Mouse (Mus musculus): Measurements from ENCODE around the gene Aifm3. TPM values are rescaled to one million over a fixed set of nuclear protein-coding genes. Genes with fewer than 3 reads are reported as not detected.

Aifm3 gene
- total and polyA plus RNA-seq, 3 experiments, result 0.05 TPM; not detected in 2

DNA sequence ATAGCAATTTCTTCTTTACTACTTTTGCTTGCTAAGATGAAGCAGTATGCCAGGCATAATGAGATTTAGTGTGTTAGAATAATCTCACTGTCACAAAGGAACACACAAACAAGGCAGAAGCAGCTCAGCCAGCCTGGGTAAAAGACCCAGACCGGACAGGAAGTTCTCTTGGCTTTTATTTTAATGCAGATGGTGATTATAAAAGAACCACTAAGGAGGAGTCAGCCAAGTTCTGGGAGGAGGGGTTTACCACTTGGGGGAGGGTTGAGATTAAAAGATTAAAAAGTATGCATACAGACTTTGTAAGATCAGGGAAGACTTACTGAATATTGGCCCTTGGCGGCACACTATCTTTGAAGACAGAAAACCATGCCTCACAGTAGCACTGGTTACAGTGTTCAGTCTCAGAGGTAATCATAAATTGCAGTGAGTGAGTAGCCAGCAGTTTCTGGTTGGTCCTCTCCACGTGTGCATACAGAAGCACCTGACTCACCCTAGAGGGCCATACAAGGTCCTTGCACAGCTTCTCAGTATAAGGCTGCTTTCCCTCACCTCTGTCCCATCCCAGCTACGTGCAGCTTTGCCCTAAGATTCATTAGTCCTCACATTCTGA is 11.0 kb upstream of the Aifm3 start:
- H3K36me3 ChIP-seq (replicated peaks), result peaks cover 75% of the 10 kb centered on the region
- no peaks in the 10 kb centered on the region for H3K9me3 ChIP-seq (replicated peaks)
- ATAC-seq (ENCODE audit: extremely low read depth, insufficient number of reproducible peaks, low FRiP score, poor library complexity, severe bottlenecking), result no peak; the same call in 1 of the 2 replicates
- DNase-seq (ENCODE audit: low spot score), result no peak
- TF ChIP-seq POLR2AphosphoS5 (IDR thresholded peaks at IDR 0.05; ENCODE audit: insufficient replicate concordance, low read depth, low read length), result no peak
- no peak for TF ChIP-seq GATA1 (IDR thresholded peaks at IDR 0.05; ENCODE audit: borderline replicate concordance, low read length)
- TF ChIP-seq GATA2 (IDR thresholded peaks at IDR 0.05; ENCODE audit: borderline replicate concordance, low read depth, low read length), result no peak
- no peak for TF ChIP-seq TAL1 (conservative IDR thresholded peaks at IDR 0.05; ENCODE audit: low read depth, low read length)
- TF ChIP-seq CTCF (IDR thresholded peaks at IDR 0.05; ENCODE audit: low read depth, low read length), result no peak
- peaks cover 27% of the 10 kb centered on the region for H3K4me1 ChIP-seq (ENCODE audit: insufficient read depth, low read depth, low read length)
- H3K27me3 ChIP-seq (ENCODE audit: insufficient read depth, low read length), result no peaks in the 10 kb centered on the region
- no peak overlapping the region for H3K4me3 ChIP-seq (ENCODE audit: low read depth, low read length)

DNA sequence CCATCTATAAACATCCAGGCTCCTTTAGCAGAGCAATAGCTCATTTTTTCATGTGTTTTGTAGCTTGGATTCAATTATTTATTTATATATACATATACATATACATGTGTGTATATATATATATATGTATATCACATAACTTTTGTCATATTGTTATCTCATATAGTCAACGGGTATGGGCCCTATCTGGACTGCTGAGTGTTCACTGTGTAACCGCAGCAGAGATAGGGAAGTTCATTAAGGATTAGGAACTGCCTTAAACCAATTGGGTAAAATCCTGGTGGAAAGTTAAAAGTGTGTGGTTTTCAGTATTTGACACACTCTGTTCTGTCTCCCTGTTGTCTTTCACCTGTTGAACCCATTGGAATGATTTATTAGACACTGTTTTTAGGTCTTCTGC is 7.9 kb upstream of the Aifm3 start:
- Histone ChIP-seq H3K36me3 (replicated peaks) (peaks cover 84% of the 10 kb centered on the region), H3K27me3 (ENCODE audit: insufficient read depth, low read length) (no peaks in the 10 kb centered on the region), H3K9me3 (replicated peaks) (no peaks in the 10 kb centered on the region), H3K4me1 (ENCODE audit: insufficient read depth, low read depth, low read length) (peaks cover 28% of the 10 kb centered on the region), H3K4me3 (ENCODE audit: low read depth, low read length) (no peak overlapping the region)
- no peak for ATAC-seq (ENCODE audit: extremely low read depth, insufficient number of reproducible peaks, low FRiP score, poor library complexity, severe bottlenecking)
- TF ChIP-seq CTCF (IDR thresholded peaks at IDR 0.05; ENCODE audit: low read depth, low read length) (no peak), POLR2AphosphoS5 (IDR thresholded peaks at IDR 0.05; ENCODE audit: insufficient replicate concordance, low read depth, low read length) (no peak), TAL1 (conservative IDR thresholded peaks at IDR 0.05; ENCODE audit: low read depth, low read length) (no peak), GATA2 (IDR thresholded peaks at IDR 0.05; ENCODE audit: borderline replicate concordance, low read depth, low read length) (no peak)
- no peak for DNase-seq (ENCODE audit: low spot score)

DNA sequence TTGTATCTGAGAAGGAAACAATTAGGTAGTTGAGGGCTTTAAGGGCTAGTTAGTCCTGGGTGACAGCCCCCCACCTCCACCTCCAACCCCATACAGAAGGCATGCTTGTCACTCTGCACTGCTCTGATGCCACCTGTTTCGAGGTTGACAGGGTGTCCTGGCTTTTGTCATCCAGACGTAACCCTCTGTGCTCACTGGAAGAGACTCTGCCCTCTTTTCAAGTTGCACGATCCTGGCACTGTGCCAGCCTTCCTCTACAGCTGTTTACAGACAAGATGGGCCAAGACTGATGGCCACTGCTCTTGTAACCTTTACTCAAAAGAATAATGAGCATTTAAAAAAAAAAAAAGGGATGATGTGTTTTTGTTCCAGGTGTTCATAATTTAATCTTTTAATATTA is 2.9 kb upstream of the Aifm3 start:
- Histone ChIP-seq H3K27me3 (ENCODE audit: insufficient read depth, low read length) (peaks cover 20% of the 10 kb centered on the region), H3K9me3 (replicated peaks) (no peaks in the 10 kb centered on the region), H3K36me3 (replicated peaks) (peaks cover 71% of the 10 kb centered on the region), H3K4me3 (ENCODE audit: low read depth, low read length) (no peak overlapping the region), H3K4me1 (ENCODE audit: insufficient read depth, low read depth, low read length) (peaks cover 7% of the 10 kb centered on the region; the same call in 1 of the 2 replicates)
- TF ChIP-seq GATA2 (IDR thresholded peaks at IDR 0.05; ENCODE audit: borderline replicate concordance, low read depth, low read length) (no peak), TAL1 (conservative IDR thresholded peaks at IDR 0.05; ENCODE audit: low read depth, low read length) (no peak), GATA1 (IDR thresholded peaks at IDR 0.05; ENCODE audit: borderline replicate concordance, low read length) (no peak), POLR2AphosphoS5 (IDR thresholded peaks at IDR 0.05; ENCODE audit: insufficient replicate concordance, low read depth, low read length) (no peak), CTCF (IDR thresholded peaks at IDR 0.05; ENCODE audit: low read depth, low read length) (no peak)
- ATAC-seq (ENCODE audit: extremely low read depth, insufficient number of reproducible peaks, low FRiP score, poor library complexity, severe bottlenecking) (no peak), DNase-seq (ENCODE audit: low spot score) (no peak)

DNA sequence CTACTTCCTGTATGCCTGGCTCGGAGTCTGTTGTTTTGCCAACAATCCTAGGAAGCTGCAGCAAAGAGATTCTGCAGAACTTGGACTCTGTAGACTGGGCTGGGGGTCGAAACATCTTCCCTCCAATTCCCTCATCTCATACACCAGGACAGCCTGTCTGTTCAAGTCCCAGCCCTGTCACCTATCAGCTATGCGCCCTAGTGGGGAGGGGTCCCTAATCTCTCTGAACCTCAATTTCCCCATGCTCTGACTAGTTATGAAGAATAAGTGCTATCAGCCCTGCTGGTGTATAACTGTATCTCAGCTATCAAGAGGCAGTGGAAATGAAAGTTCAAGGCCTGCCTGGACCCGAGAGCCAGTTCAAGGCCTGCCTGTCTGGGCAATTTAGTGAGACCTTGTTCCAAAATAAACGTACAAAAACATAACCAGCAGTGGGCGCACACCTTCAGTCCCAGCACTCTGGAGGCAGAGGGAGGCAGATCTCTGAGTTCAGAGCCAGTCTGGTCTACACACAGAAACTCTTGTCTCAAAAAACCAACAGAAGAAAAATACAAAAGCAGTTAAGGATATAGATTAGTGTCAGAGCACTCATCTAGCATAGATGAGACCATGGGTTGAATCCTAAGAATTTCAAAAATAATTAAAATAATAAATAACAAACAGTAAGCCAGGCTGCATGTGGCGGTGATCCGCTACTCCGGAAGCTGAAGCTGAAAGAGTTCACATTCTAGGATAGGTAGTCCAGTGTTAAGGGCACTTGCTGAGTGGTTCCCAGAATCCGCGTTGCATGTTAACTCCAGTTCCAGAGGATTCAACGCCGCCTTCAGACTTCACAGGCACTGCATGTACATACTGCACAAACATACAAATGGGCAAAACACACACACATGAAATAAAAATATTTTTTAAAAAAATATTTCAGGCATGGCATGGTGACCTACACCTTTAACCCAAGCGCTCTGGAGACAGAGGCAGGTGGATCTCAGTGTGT is 638 bp upstream of the Aifm3 start:
- DNase-seq (ENCODE audit: low spot score) (no peak), ATAC-seq (ENCODE audit: extremely low read depth, insufficient number of reproducible peaks, low FRiP score, poor library complexity, severe bottlenecking) (no peak)
- Histone ChIP-seq H3K9me3 (replicated peaks) (no peaks in the 10 kb centered on the region), H3K4me1 (ENCODE audit: insufficient read depth, low read depth, low read length) (peaks cover 12% of the 10 kb centered on the region; the same call in 1 of the 2 replicates), H3K27me3 (ENCODE audit: insufficient read depth, low read length) (peaks cover 32% of the 10 kb centered on the region), H3K4me3 (ENCODE audit: low read depth, low read length) (no peak overlapping the region; the same call in 1 of the 2 replicates), H3K36me3 (replicated peaks) (peaks cover 48% of the 10 kb centered on the region)
- TF ChIP-seq POLR2AphosphoS5 (IDR thresholded peaks at IDR 0.05; ENCODE audit: insufficient replicate concordance, low read depth, low read length) (no peak), GATA2 (IDR thresholded peaks at IDR 0.05; ENCODE audit: borderline replicate concordance, low read depth, low read length) (no peak), CTCF (IDR thresholded peaks at IDR 0.05; ENCODE audit: low read depth, low read length) (no peak), TAL1 (conservative IDR thresholded peaks at IDR 0.05; ENCODE audit: low read depth, low read length) (no peak), GATA1 (IDR thresholded peaks at IDR 0.05; ENCODE audit: borderline replicate concordance, low read length) (no peak)

DNA sequence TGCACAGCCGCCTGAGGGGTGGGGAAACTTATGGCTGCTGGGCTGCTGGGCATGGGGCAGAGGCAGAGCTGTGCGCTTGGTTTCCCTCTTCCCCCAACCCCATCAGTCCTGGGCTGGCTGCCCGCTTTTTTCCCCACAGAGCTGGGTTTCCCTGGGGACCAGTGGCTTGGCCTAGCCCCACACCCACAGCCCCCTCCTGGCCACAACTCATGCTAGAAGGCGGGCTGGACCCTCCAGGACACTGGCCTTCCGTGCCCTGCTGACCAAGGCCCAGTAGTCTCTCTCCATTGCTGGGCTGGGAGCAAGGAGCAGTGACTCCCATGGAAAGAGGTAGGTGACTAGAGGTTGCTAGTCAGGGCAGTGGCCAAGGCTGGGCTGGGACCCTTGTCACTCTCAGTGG is 1.7 kb downstream of the Aifm3 start:
- peaks cover 42% of the 10 kb centered on the region for H3K27me3 ChIP-seq (ENCODE audit: insufficient read depth, low read length)
- peaks cover 25% of the 10 kb centered on the region for H3K36me3 ChIP-seq (replicated peaks)
- ATAC-seq (ENCODE audit: extremely low read depth, insufficient number of reproducible peaks, low FRiP score, poor library complexity, severe bottlenecking) (no peak), DNase-seq (ENCODE audit: low spot score) (no peak)
- TF ChIP-seq GATA2 (IDR thresholded peaks at IDR 0.05; ENCODE audit: borderline replicate concordance, low read depth, low read length) (no peak), CTCF (IDR thresholded peaks at IDR 0.05; ENCODE audit: low read depth, low read length) (no peak), GATA1 (IDR thresholded peaks at IDR 0.05; ENCODE audit: borderline replicate concordance, low read length) (no peak), TAL1 (conservative IDR thresholded peaks at IDR 0.05; ENCODE audit: low read depth, low read length) (no peak), POLR2AphosphoS5 (IDR thresholded peaks at IDR 0.05; ENCODE audit: insufficient replicate concordance, low read depth, low read length) (no peak)
- no peak overlapping the region for H3K4me3 ChIP-seq (ENCODE audit: low read depth, low read length)
- H3K9me3 ChIP-seq (replicated peaks), result no peaks in the 10 kb centered on the region
- peaks cover 12% of the 10 kb centered on the region; the same call in 1 of the 2 replicates for H3K4me1 ChIP-seq (ENCODE audit: insufficient read depth, low read depth, low read length)

All from G1E (cell line).